Mouse (Mus musculus) layer of hippocampus, adult 8-10 months (tissue): ENCODE data around the gene Mrc2. TPM values are rescaled to one million over a fixed set of nuclear protein-coding genes. Genes with fewer than 3 reads are reported as not detected.

Experiments used
- DNase-seq, 2 experiments: peaks; one replicate each; pipeline ENCODE4 v3.0.0; 2022; ENCODE audit warnings: low spot score in 2 of 2
- total RNA-seq, 4 experiments: library from RNA; stranded (reverse); gene quantifications; 2 replicates each; pipeline ENCODE4 v1.2.4; 2022

The Mrc2 gene
- 10 to 100 TPM in 2 of 4 experiments, 1 to 10 TPM in 2; 5.0 to 19.1 (median 9.9) TPM for total RNA-seq

GRCm38 (mm10) chr11:105292124-105293071 lies at the start of gene Mrc2:
Gene Mrc2, plus strand, starts transcription at chr11:105292643.
- DNase-seq = peak in 1 of 2 experiments; percentile 17

GRCm38 (mm10) chr11:105246369-105246768 lies 46.1 kb upstream of the Mrc2 start:
- no peak for DNase-seq

- no peak for DNase-seq
These were observed 45.7 kb upstream of the Mrc2 start for GRCm38 (mm10) chr11:105246785-105247184.

DNA sequence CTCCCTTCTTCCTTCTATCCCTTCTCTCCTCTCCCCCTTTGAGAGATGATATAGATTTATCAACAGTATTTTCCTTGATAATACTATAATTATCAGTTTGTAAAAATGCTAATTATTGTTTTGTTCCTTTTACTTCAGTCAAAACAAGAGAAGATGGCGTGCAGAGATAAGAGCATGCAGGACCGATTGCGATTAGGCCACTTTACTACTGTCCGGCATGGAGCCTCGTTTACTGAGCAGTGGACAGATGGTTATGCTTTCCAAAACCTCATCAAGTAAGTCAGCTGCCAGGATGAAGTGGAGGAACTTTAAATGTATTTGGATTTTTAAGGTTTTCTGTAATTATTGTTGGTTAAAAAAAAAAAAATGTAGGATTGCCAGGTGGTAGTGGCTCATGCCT lies 45.1 kb upstream of the Mrc2 start:
- DNase-seq = no peak

GRCm38 (mm10) chr11:105259733-105260132 lies 32.7 kb upstream of the Mrc2 start:
- DNase-seq = no peak

GRCm38 (mm10) chr11:105261116-105261515 lies 31.3 kb upstream of the Mrc2 start:
- DNase-seq = no peak

- DNase-seq = no peak
These were observed 30.7 kb upstream of the Mrc2 start for GRCm38 (mm10) chr11:105261601-105262351.

DNA sequence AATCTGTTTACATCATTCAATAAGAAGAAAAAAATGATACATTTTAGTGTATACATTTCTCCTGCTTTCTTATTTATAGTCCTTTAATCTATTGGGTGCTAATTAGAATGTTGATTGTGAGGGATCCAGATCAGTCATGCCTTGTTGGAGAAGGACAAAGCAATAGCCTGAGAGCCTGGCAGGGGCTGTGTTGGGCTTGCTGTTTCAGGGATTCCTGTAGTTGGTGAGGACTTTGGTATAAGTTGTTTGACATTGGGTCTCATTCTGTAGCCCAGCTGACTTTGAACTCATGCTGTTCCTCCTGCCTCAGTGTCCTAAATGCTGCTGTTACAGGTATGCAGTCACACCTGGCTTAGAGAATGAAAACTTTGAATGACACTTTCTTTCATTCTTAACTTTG lies 27.9 kb upstream of the Mrc2 start:
- no peak for DNase-seq

DNA sequence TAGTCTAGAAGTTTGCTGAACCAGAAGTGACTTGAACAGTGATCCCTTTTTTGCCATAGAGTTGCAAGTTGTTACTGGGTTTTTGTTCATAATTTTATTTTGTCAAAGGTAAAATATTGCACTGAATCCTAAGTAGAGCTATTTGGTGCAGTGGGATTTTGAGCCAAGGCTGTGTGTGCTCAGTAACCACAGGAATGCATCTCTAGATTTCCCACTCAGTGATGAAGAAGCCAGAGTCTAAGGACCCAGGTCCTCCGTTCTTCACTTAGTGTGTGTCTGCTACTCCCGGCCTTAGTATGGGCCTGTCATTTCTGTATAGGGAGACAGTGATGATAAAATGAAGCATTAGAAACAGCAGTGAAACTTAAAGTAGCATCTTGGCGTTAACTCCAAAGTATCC lies 27.5 kb upstream of the Mrc2 start:
- DNase-seq = no peak

DNA sequence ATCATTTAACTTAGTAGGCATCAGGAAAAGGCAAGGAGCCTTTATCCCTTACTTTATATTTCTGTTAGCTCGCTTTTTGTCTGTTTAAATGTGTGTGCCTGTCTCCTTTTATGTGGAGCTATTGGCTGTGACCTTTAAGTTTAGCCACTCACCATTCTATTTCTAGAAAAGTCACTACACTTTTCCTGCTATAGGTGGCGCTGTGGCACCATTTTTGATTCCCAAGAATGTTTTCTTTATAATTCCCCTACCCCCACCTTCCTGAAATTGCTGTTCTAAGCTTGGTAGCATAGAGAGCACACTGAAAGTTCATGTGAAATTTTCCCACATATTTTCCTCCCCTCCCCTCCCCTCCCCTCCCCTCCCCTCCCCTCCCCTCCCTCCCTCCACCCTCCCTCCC lies 22.3 kb upstream of the Mrc2 start:
- DNase-seq = peak in 1 of 2 experiments; percentile 43

GRCm38 (mm10) chr11:105280456-105280855 lies 12.0 kb upstream of the Mrc2 start:
- DNase-seq = no peak

- DNase-seq = no peak
These were observed 11.2 kb upstream of the Mrc2 start for GRCm38 (mm10) chr11:105281291-105281690.

DNA sequence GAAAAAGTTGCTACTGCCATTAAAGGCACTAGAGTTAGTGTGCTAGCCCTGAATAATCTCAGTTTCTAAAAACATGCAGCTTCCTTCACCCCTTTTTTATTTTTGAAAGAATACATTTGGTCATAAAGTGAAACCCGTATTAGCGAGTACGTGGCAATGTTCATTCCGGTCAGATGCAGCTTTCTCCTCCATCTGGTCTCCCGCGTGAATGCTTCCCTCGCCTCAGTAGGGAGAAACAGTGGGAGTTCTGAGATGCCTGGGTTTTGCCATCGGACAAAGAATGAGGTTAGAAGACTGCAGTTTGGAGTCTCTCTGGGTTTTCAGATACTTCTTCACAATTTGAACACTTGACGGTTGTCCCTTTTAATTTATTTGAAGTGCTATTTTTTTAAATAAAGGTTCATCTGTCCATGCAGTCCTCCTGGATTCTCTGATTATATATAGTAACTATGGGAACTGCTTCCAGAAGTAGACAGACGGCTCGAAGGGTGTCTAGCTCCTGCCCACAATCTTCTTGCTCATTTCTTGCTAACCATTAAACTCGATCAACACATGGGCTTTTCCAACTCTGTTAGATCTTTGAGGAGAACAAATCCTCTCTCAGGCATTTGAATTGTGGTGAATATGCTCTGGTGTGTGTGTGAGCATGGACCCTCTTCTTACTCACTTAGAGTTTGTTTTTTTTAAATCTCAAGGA lies 10.5 kb upstream of the Mrc2 start:
- no peak for DNase-seq

DNA sequence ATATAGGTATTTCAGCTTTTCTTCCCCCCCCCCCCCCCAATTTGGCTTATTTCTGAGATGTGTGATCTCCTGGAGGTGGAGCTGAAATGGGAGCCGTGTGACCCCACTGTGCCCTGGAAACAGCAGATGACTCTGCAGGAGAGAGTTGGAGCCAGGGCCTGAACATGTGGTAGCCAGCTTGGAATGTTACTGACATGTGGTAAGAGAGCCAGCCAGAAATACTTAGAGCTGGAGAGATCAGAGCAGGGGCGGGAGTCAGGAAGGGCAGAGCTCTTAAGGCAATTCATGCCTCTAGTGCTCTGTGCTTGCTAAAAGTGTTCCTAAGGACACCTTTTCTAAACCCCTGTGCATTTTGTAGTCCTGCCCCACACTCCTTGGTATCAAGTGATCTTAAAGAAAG lies 10.0 kb upstream of the Mrc2 start:
- DNase-seq = no peak

- DNase-seq = no peak
These were observed 9.4 kb upstream of the Mrc2 start for GRCm38 (mm10) chr11:105283016-105283415.

DNA sequence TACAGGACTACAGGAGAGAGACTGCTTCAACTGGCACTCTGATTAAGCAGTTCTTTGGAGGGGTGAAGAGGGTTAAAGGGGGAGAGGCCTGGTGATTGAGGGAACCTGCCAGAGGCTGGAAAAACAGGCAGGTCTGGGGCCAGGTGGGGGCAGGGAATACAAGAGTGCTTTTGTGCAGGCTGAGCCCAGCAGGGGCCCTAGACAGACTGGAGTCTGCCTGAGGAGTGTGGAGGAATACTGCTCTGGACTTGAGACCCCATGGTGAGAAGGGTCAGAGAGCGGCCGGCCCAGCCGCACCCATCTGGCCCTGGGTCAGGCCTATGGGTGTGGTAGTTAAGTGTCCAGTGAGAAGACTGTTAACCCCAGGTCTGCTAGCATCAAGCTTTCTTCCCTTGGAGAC lies 6.7 kb upstream of the Mrc2 start:
- DNase-seq = no peak

DNA sequence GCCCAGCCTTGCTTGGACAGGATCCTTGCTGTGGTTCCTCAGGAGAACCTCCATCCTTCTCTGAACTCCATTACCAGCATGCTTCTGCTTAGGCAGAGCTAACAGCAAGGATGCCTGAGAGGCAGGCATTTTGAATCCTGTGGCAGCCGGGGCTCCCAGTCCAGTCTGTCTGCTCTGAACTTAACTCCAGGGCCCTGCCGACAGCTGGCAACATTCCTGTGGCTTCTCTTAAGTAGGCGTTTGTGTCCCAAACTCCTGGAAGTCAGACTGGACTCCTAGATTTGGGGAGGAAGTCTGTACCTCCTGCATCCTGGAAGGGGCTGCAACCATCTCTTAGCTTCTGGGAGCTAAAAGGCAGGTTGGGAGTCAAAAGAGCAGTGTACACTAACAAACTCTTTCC lies 3.0 kb upstream of the Mrc2 start:
- no peak for DNase-seq

GRCm38 (mm10) chr11:105291681-105292123 lies 741 bp upstream of the Mrc2 start:
- DNase-seq = no peak

DNA sequence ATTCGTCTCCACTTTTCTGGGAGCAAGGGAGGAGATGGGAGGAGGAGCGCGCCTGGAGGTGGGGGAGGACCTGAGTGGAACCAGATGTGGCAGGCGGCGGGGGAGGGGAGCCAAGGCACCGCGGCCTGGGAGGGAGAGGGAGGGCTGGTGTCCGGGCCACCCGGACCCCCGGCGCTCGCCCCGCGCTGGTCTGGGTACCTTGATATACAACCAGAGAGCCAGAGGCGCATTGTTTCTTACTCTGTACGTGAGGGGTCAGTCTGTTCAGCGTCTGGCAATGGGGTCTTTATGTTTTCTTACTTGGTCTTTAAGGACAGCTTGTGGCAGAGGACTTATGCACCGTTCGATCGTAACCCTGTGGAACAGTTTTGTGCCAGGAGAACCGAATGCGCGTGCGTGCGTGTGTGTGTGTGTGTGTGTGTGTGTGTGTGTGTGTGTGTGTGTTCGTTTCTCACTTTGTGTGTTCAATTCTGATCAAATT lies 698 bp downstream of the Mrc2 start:
- DNase-seq = no peak

DNA sequence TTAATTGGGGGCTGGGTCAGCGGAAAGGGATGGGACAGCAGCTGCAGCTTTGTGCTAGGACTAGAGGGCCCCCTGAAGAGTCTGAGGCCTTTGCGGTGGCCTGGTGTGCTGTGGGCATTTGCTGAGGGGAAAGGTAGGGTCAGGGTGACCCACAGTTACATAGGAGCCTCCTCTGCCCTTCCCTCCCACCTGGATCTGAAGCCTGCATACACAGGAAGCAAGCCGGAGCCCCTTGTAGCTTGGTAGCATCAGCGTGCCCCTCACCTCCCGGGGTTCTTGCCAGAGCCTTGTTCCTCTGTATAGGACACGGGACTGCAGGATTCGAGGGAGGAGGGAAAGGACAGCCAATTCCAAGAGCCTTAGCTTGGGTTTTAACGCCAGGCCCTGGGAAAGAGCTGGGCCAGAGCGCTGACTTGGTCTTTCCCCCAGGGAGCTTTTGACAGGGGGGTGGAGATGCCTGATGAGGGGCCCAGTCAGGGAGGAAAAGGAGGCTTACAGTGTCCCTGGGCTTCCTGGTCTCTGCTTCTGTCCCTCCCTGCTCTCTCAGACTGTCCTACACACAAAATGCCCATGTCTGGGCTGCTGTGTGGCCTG lies 1.6 kb downstream of the Mrc2 start:
- no peak for DNase-seq

DNA sequence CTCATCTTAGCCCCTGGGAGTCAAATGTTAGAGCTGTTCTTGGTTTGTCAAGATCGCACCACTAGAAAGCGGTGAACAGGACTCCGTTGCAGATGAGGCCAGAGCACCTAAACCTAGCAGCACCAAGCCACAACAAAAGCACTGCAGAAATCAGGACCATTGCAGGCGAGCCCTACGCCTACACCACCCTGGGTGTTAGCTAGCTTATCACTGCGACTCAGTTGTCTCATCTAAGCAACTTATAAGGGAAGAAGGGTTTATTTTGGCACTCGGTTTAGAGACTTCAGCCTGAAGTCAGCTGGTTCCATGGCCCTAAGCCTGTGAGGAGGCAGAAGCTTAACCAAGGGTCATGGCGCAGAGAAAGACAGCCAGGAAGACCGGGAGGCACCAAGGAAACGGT lies 3.6 kb downstream of the Mrc2 start:
- DNase-seq = no peak
